Mouse (Mus musculus) cerebellum, adult 2 months (tissue): ENCODE measurements at regions not wholly inside any gene's neighbourhood (a gene's known extent, or its start where the extent isn't known, plus 50 kb on each side); places are given as distances from the start of the nearest gene placed in this dataset.
A peak's percentile ranks its signal among the peaks of the same experiment; 100 is the strongest.
"Not testable (repeated sequence)": the region's sequence is repeated elsewhere in the genome, so short reads cannot be mapped to it uniquely, and the experiment has no call there.

Experiments
- DNase-seq, 2 experiments: peaks; one replicate each; pipeline ENCODE4 v3.0.0; 2021
- H3K27ac ChIP-seq: fragments of 200-500 bp; 2 replicates; pipeline ENCODE4 v1.5.1; 2012; ENCODE audit warnings: low read length, control low read depth, inconsistent platforms; ENCODE audit not compliant: insufficient read depth
- H3K27me3 ChIP-seq: fragments of 200-500 bp; 2 replicates; pipeline ENCODE4 v1.6.1; 2012; ENCODE audit warnings: inconsistent platforms, mild to moderate bottlenecking, low read length, moderate library complexity; ENCODE audit not compliant: control insufficient read depth, insufficient read depth
- H3K4me1 ChIP-seq: fragments of 200-500 bp; 2 replicates; pipeline ENCODE4 v1.6.1; 2011; ENCODE audit warnings: low read length; ENCODE audit not compliant: control insufficient read depth, insufficient read depth
- H3K4me3 ChIP-seq: fragments of 200-500 bp; replicated peaks from 2 replicates; pipeline ENCODE3; 2011; ENCODE audit warnings: mild to moderate bottlenecking, low read depth, low read length, control low read depth; ENCODE audit not compliant: insufficient read depth
- CTCF ChIP-seq: fragments of 200-500 bp; IDR thresholded peaks from 2 replicates; pipeline ENCODE4 v1.5.1; 2011; ENCODE audit warnings: low read depth, mild to moderate bottlenecking, control low read depth, low read length, moderate library complexity, borderline replicate concordance; ENCODE audit not compliant: insufficient read depth
- POLR2A ChIP-seq: fragments of 200-500 bp; IDR thresholded peaks from 2 replicates; pipeline ENCODE4 v1.6.1; 2011; ENCODE audit warnings: low read length, control low read depth, borderline replicate concordance; ENCODE audit not compliant: insufficient read depth
- WGBS: fragments of 180-500 bp; shearing (Covaris S2); methylation state at CpG from one replicate; pipeline ENCODE4 v1.1.7; 2018; 5-methylcytosine and 5-hydroxymethylcytosine counted together

- no peaks in the 10 kb centered on the region for H3K4me1 ChIP-seq
- WGBS = 40% methylated on average over 9 of the region's 9 CpGs
- no peak overlapping the region for H3K4me3 ChIP-seq
- TF ChIP-seq CTCF = no peak
- no peak for TF ChIP-seq POLR2A
- H3K27ac ChIP-seq = no peak overlapping the region
- no peaks in the 10 kb centered on the region; the same call in 1 of the 2 replicates for H3K27me3 ChIP-seq
- DNase-seq = no peak
Observed at GRCm38 (mm10) chr5:134848981-134849380, 57.6 kb downstream of the Tmem270 start.

GRCm38 (mm10) chr5:134848571-134848970, 58.0 kb downstream of the Tmem270 start:
- TF ChIP-seq CTCF = no peak
- TF ChIP-seq POLR2A = no peak
- Histone ChIP-seq H3K4me1 (no peaks in the 10 kb centered on the region), H3K27ac (no peak overlapping the region), H3K27me3 (no peaks in the 10 kb centered on the region; the same call in 1 of the 2 replicates), H3K4me3 (no peak overlapping the region)
- WGBS = 54% methylated on average over 13 of the region's 13 CpGs
- DNase-seq = no peak

GRCm38 (mm10) chr5:134845416-134845815, 61.1 kb downstream of the Tmem270 start:
- no peak for DNase-seq
- TF ChIP-seq CTCF = no peak
- no peak for TF ChIP-seq POLR2A
- Histone ChIP-seq H3K27me3 (no peaks in the 10 kb centered on the region), H3K27ac (no peak overlapping the region), H3K4me3 (no peak overlapping the region), H3K4me1 (no peaks in the 10 kb centered on the region)
- 85% methylated on average over 4 of the region's 4 CpGs for WGBS

- WGBS = 65% methylated on average over 3 of the region's 3 CpGs
- not testable (repeated sequence) for H3K4me3 ChIP-seq, H3K27me3 ChIP-seq, H3K4me1 ChIP-seq, H3K27ac ChIP-seq, DNase-seq
Observed at GRCm38 (mm10) chr5:134844216-134844615, 62.3 kb downstream of the Tmem270 start.

GRCm38 (mm10) chr5:134841205-134841980, 65.1 kb downstream of the Tmem270 start:
- H3K27ac ChIP-seq = no peak overlapping the region
- no peak overlapping the region for H3K4me3 ChIP-seq
- no peaks in the 10 kb centered on the region for H3K4me1 ChIP-seq
- DNase-seq = no peak
- 83% methylated on average over 7 of the region's 7 CpGs for WGBS
- H3K27me3 ChIP-seq = no peaks in the 10 kb centered on the region
- no peak for TF ChIP-seq CTCF
- no peak for TF ChIP-seq POLR2A

GRCm38 (mm10) chr5:134836489-134836888, 70.0 kb downstream of the Tmem270 start:
- H3K27me3 ChIP-seq = no peaks in the 10 kb centered on the region
- peaks cover 9% of the 10 kb centered on the region for H3K4me1 ChIP-seq
- TF ChIP-seq POLR2A (no peak), CTCF (no peak)
- DNase-seq = no peak
- no peak overlapping the region for H3K27ac ChIP-seq
- no peak overlapping the region for H3K4me3 ChIP-seq

- 20% methylated on average over 8 of the region's 8 CpGs for WGBS
- DNase-seq = peak in 1 of 2 experiments; percentile 5
- TF ChIP-seq POLR2A = no peak
- no peak for TF ChIP-seq CTCF
- H3K27me3 ChIP-seq = no peaks in the 10 kb centered on the region
- peaks cover 9% of the 10 kb centered on the region for H3K4me1 ChIP-seq
- H3K4me3 ChIP-seq = no peak overlapping the region
- no peak overlapping the region for H3K27ac ChIP-seq
Observed at GRCm38 (mm10) chr5:134832896-134833295, 73.6 kb downstream of the Tmem270 start.

GRCm38 (mm10) chr5:134817671-134818070, 70.5 kb upstream of the Eln start:
- H3K4me1 ChIP-seq = no peaks in the 10 kb centered on the region
- H3K27me3 ChIP-seq = no peaks in the 10 kb centered on the region
- H3K4me3 ChIP-seq = no peak overlapping the region
- no peak for DNase-seq
- H3K27ac ChIP-seq = no peak overlapping the region
- no peak for TF ChIP-seq POLR2A
- TF ChIP-seq CTCF = no peak
- 91% methylated on average over 4 of the region's 4 CpGs for WGBS
